Mouse (Mus musculus) mesoderm, embryonic 11.5 days (tissue): Measurements from ENCODE around the gene Pdcd5.

Experiments used
- DNase-seq: peaks from one replicate; pipeline ENCODE4 v3.0.0-alpha.2; 2012; ENCODE audit warnings: low read depth, low spot score

Pdcd5 gene

GRCm38 (mm10) chr7:35646317-35647081 is 822 bp downstream of the Pdcd5 start:
- peak; percentile 36 for DNase-seq

- no peak for DNase-seq
Measured at GRCm38 (mm10) chr7:35640072-35640471, 7.2 kb downstream of the Pdcd5 start.

DNA sequence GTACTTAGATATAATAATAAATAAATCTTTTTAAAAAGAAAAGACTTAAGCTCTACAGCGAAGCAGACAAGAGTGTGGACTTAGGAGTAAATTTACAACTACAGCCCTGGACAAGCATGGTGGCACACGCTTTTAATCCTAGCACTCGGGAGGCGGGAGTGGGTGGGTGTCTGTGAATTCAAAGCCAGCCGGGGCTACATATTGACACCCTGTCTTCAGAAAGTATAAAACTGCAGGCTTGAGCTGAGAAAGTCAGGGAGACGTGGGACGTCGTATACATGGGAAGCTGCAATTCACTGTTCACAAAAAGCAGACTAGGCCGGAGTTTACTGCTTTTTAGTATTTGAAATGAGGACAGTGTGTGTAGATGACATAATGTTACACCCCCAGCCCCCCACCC is 10.4 kb downstream of the Pdcd5 start:
- no peak for DNase-seq

GRCm38 (mm10) chr7:35636229-35636628 is 11.1 kb downstream of the Pdcd5 start:
- peak; percentile 43 for DNase-seq

DNA sequence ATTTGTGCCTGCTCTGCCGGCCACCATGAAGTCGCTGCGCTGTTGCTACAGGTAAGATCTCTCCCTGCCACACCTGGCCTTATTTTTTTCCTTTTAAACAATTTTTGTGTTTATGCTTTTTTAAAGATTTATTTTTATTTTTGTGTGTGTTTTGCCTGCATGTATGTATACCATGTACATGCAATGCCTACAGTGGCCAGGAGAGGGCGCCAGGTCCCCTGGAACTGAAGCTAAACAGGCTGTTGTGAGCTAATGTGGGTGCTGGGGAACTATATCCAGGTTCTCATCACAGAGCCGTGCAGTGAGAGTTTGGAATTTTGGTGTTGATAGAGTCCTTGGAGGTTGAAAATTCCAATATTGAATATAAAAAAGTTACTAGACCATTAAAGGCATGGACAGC is 18.8 kb downstream of the Pdcd5 start:
- DNase-seq, result peak; percentile 49

DNA sequence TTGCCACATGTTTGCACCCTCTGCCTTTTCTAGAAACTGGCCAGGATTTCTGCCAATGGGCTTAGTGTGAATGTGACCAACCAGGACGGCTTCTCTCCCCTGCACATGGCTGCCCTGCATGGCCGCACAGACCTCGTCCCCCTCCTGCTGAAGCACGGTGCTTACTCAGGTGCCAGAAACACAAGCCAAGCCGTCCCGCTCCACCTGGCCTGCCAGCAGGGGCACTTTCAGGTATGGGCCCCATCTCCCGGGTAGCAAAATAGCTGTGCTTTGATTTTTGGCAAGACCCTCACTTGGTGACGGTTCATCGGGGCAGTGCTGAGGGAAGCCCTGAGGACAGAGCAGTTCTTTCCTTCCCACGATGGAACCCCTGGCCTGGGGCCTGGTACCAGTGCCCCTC is 19.9 kb downstream of the Pdcd5 start:
- DNase-seq, result no peak

DNA sequence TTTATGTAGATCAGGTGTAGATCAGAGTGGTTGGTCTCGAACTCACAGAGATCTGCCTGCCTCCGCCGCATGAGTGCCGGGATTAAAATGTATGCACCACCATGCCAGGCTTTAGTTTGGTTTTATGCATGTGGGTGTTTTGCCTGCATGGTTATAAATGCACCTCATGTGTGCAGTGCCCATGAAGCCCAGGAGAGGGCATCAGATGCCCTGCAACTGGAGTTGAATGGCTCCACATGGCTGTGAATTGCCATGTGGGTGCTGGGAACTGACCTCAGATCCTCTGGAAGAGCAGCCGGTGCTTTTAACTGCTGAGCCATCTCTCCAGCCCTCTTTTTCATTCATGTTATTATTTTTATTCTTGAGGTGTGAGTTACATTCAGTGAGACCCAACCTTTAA is 21.3 kb downstream of the Pdcd5 start:
- DNase-seq, result no peak

- DNase-seq, result no peak
Measured at GRCm38 (mm10) chr7:35622626-35623025, 24.7 kb downstream of the Pdcd5 start.

GRCm38 (mm10) chr7:35617513-35617912 is 29.8 kb downstream of the Pdcd5 start:
- no peak for DNase-seq

- DNase-seq, result no peak
Measured at GRCm38 (mm10) chr7:35609245-35609644, 38.1 kb downstream of the Pdcd5 start.

- no peak for DNase-seq
Measured at GRCm38 (mm10) chr7:35606816-35607215, 40.5 kb downstream of the Pdcd5 start.

GRCm38 (mm10) chr7:35602766-35603165 is 44.6 kb downstream of the Pdcd5 start:
- DNase-seq, result no peak

DNA sequence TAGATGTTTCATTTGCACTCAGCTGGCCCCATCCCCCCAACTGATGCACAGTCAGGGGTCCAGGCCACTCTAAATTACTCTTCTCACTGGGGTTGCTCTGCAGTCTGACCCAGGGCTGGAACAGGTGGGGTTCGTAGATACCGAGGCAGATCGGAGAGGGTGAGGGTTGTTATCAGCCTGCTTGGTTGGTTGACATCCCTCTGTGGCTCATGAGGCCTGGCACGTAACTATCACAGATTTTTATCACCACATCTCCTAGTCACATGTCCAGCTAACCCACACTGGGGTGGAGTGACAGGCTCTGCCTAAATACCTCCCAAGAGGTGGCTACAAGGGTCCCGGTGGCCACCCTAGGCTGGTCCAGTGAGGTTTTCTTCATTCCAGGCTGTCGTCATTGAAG is 46.2 kb downstream of the Pdcd5 start:
- DNase-seq, result no peak

GRCm38 (mm10) chr7:35600031-35600430 is 47.3 kb downstream of the Pdcd5 start:
- no peak for DNase-seq

DNA sequence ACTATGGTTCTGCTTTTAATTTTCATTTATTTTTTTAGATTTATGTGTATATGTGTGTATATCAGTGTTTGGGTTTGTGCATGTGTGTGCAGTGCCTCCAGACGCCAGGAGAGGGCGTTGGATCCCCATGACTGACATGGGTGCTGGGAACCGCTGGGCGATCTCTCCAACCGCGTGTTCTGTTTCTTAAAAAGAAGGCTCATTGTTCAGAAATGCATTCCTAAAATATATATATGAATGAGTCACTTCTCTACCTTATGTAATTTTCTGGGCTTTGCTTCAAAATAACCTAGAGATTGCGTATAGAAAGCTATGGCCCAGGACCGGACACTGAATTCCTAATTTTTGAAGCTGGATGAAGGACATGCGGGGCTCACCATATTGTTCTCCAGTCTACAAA is 47.8 kb downstream of the Pdcd5 start:
- DNase-seq, result no peak

DNA sequence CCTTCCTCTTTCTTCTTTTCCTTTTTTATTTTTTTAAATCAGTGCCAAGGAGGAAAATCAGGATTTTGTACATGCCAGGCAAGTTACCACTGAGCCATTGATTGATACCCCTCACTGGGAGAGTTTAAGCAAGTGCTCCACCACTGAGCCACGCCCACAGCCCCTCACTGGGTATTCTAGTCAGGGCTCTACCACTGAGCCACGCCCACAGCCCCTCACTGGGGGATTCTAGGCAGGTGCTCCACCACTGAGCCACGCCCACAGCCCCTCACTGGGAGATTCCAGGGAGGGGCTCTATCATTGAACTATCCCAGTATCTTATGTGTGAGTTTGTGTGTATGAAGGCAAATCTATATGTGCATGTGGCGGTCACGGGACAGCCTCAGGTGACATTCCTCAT is 53.0 kb downstream of the Pdcd5 start:
- no peak for DNase-seq
